In genomic region chr13:63336335-63336734, GRCm38 (mm10) we compare ENCODE assay signal across 8 mouse cellular contexts.
DNase-seq lines count a peak whose midpoint lies in the region; ATAC-seq and TF ChIP-seq lines count a peak whose summit lies in the region.

No protein-coding gene starts in this region.

- no peak overlapping the region; the same call in 1 of the 2 replicates for H3K27ac ChIP-seq in hindbrain, embryonic 11.5 days (ENCODE audit: low read depth, low read length)
- 0 out of 2 replicates have a peak overlapping the region, but pooled peaks have one; percentile 38 for H3K27ac ChIP-seq in limb, embryonic 15.5 days
- H3K27ac ChIP-seq in stomach, postnatal 0 days (replicated peaks), result peak overlapping the region; percentile 40; the same call in 1 of the 2 replicates

- TF ChIP-seq CTCF in stomach, postnatal 0 days (IDR thresholded peaks at IDR 0.05; ENCODE audit: low read depth), result no peak

- no peak for TF ChIP-seq EP300 in stomach, postnatal 0 days (optimal IDR thresholded peaks at IDR 0.05)

- no peak overlapping the region for H3K4me3 ChIP-seq in hindbrain, embryonic 11.5 days (ENCODE audit: low read depth, low read length)
- no peak overlapping the region for H3K4me3 ChIP-seq in limb, embryonic 15.5 days
- H3K4me3 ChIP-seq in stomach, postnatal 0 days (ENCODE audit: low read depth, low read length), result no peak overlapping the region

- no peaks in the 10 kb centered on the region for H3K27me3 ChIP-seq in hindbrain, embryonic 11.5 days (ENCODE audit: control insufficient read depth, insufficient read depth, low read length)
- H3K27me3 ChIP-seq in limb, embryonic 15.5 days, result no peaks in the 10 kb centered on the region
- no peaks in the 10 kb centered on the region for H3K27me3 ChIP-seq in stomach, postnatal 0 days (ENCODE audit: control insufficient read depth, insufficient read depth, low read length)

- H3K4me1 ChIP-seq in hindbrain, embryonic 11.5 days (replicated peaks; ENCODE audit: control insufficient read depth, insufficient read depth, low read length), result no peaks in the 10 kb centered on the region
- peaks cover 7% of the 10 kb centered on the region for H3K4me1 ChIP-seq in limb, embryonic 15.5 days
- no peaks in the 10 kb centered on the region for H3K4me1 ChIP-seq in stomach, postnatal 0 days (replicated peaks; ENCODE audit: control insufficient read depth, insufficient read depth)

- peak; percentile 62 for ATAC-seq in hindbrain, embryonic 11.5 days (ENCODE audit: low FRiP score)
- no peak for ATAC-seq in limb, embryonic 15.5 days (ENCODE audit: insufficient number of reproducible peaks, low FRiP score, low TSS enrichment, low read depth)
- 0 out of 2 replicates have a peak, but pooled peaks have one; percentile 19 for ATAC-seq in stomach, postnatal 0 days (ENCODE audit: low FRiP score, low TSS enrichment)

- H3K9me3 ChIP-seq in hindbrain, embryonic 11.5 days (ENCODE audit: control insufficient read depth, low read length), result no peaks in the 10 kb centered on the region
- H3K9me3 ChIP-seq in limb, embryonic 15.5 days, result no peaks in the 10 kb centered on the region
- H3K9me3 ChIP-seq in stomach, postnatal 0 days (ENCODE audit: control insufficient read depth, low read length), result no peaks in the 10 kb centered on the region

- DNase-seq in right cerebral cortex, adult 18-20 months, result peak; percentile 67
- DNase-seq in right cerebral cortex, postnatal 14 days, result no peak
- no peak for DNase-seq in hindbrain, embryonic 11.5 days (ENCODE audit: low spot score)
- DNase-seq in stomach, postnatal 0 days (ENCODE audit: low spot score), result no peak
- no peak for DNase-seq in B cell, adult 2 months
- DNase-seq in kidney, postnatal 25 days, result no peak
- no peak for DNase-seq in lung, postnatal 25 days (ENCODE audit: low spot score)

- no peak overlapping the region for H3K4me2 ChIP-seq in hindbrain, embryonic 11.5 days (replicated peaks; ENCODE audit: low read depth, low read length)
- H3K4me2 ChIP-seq in limb, embryonic 15.5 days, result no peak overlapping the region
- H3K4me2 ChIP-seq in stomach, postnatal 0 days (replicated peaks; ENCODE audit: low read depth), result no peak overlapping the region

- no peaks in the 10 kb centered on the region for H3K36me3 ChIP-seq in hindbrain, embryonic 11.5 days (ENCODE audit: control insufficient read depth, insufficient read depth, low read length)
- H3K36me3 ChIP-seq in limb, embryonic 15.5 days, result no peaks in the 10 kb centered on the region
- no peaks in the 10 kb centered on the region for H3K36me3 ChIP-seq in stomach, postnatal 0 days (ENCODE audit: control insufficient read depth, insufficient read depth, low read length)

- no peak overlapping the region for H3K9ac ChIP-seq in hindbrain, embryonic 11.5 days (ENCODE audit: low read depth, low read length)
- H3K9ac ChIP-seq in limb, embryonic 15.5 days, result no peak overlapping the region
- H3K9ac ChIP-seq in stomach, postnatal 0 days (ENCODE audit: low read length), result no peak overlapping the region

- 54% methylated on average over 7 of the region's 7 CpGs for WGBS in hindbrain, embryonic 11.5 days
- 50% methylated on average over 7 of the region's 7 CpGs for WGBS in limb, embryonic 15.5 days
- WGBS in stomach, postnatal 0 days, result 61% methylated on average over 7 of the region's 7 CpGs
